17 mouse cellular contexts compared by ENCODE assay signal in genomic region chr5:112641770-112642169, GRCm38 (mm10).
"Had no signal": no experiment of that assay in that cellular context is flagged by ENCODE, and none has a peak within 500 bp of the region (broad histone marks: within the 10 kb centered on the region; RNA-seq: fewer than 3 reads in every experiment).

No protein-coding gene starts in this region.

- H3K27ac ChIP-seq: liver, embryonic 15.5 days; lung, embryonic 15.5 days; macrophage; midbrain, embryonic 12.5 days; midbrain, embryonic 15.5 days; neural tube, embryonic 12.5 days; stomach, embryonic 15.5 days; stomach, postnatal 0 days had no signal

- ATAC-seq: liver, postnatal 0 days; lung, postnatal 0 days; midbrain, embryonic 15.5 days had no signal

- H3K4me1 ChIP-seq: liver, embryonic 15.5 days; stomach, embryonic 15.5 days had no signal

- H3K27me3 ChIP-seq: liver, embryonic 15.5 days; midbrain, embryonic 15.5 days had no signal

- H3K4me2 ChIP-seq: liver, embryonic 15.5 days; lung, embryonic 15.5 days; stomach, embryonic 15.5 days had no signal

- H3K9ac ChIP-seq: liver, embryonic 15.5 days; liver, postnatal 0 days; lung, embryonic 15.5 days; midbrain, embryonic 12.5 days; midbrain, embryonic 15.5 days; neural tube, embryonic 12.5 days; stomach, embryonic 15.5 days had no signal

- DNase-seq: liver, postnatal 0 days; lung, adult 2 months; lung, postnatal 14 days; lung, postnatal 36 days; right cerebral cortex, postnatal 14 days; thymus, adult 2 months; thymus, postnatal 25 days; thymus, postnatal 4 days had no signal

- H3K9me3 ChIP-seq: liver, embryonic 15.5 days; lung, embryonic 15.5 days; midbrain, embryonic 15.5 days; neural tube, embryonic 12.5 days; stomach, embryonic 15.5 days had no signal

- H3K4me3 ChIP-seq: liver, embryonic 15.5 days; lung, embryonic 15.5 days; midbrain, embryonic 15.5 days; neural tube, embryonic 12.5 days; stomach, embryonic 15.5 days had no signal

- H3K36me3 ChIP-seq: liver, embryonic 15.5 days; lung, embryonic 15.5 days; midbrain, embryonic 12.5 days; midbrain, embryonic 15.5 days; neural tube, embryonic 12.5 days; stomach, embryonic 15.5 days had no signal
